Mouse (Mus musculus) embryonic facial prominence, embryonic 14.5 days (tissue): ENCODE measurements at regions not wholly inside any gene's neighbourhood (a gene's known extent, or its start where the extent isn't known, plus 50 kb on each side); places are given as distances from the start of the nearest gene placed in this dataset.
A peak's percentile ranks its signal among the peaks of the same experiment; 100 is the strongest.
"Not testable (repeated sequence)": the region's sequence is repeated elsewhere in the genome, so short reads cannot be mapped to it uniquely, and the experiment has no call there.

Source experiments
- ATAC-seq: fragments of 200-750 bp; cut with Nextera tagmentation; 2 replicates; pipeline ENCODE4 v1.8.0; 2017; ENCODE audit warnings: low read depth, moderate number of reproducible peaks, moderate TSS enrichment
- DNase-seq: peaks from one replicate; pipeline ENCODE4 v3.0.0-alpha.2; 2015; ENCODE audit warnings: low spot score
- H3K27ac ChIP-seq: fragments of 300-500 bp; sonication (generic); replicated peaks from 2 replicates; pipeline ENCODE4 v1.5.1; 2014; ENCODE audit warnings: low read depth, mild to moderate bottlenecking, low read length, moderate library complexity
- H3K27me3 ChIP-seq: fragments of 300-500 bp; sonication (generic); replicated peaks from 2 replicates; pipeline ENCODE4 v1.6.1; 2014; ENCODE audit warnings: low read length; ENCODE audit not compliant: control insufficient read depth, insufficient read depth
- H3K36me3 ChIP-seq: fragments of 300-500 bp; sonication (generic); 2 replicates; pipeline ENCODE4 v1.6.1; 2014; ENCODE audit warnings: low read length, mixed read lengths; ENCODE audit not compliant: control insufficient read depth, insufficient read depth
- H3K4me1 ChIP-seq: fragments of 300-500 bp; sonication (generic); 2 replicates; pipeline ENCODE4 v1.6.1; 2014; ENCODE audit warnings: antibody characterized with exemption, low read length; ENCODE audit not compliant: control insufficient read depth, insufficient read depth
- H3K4me2 ChIP-seq: fragments of 300-500 bp; sonication (generic); 2 replicates; pipeline ENCODE4 v1.6.1; 2014; ENCODE audit warnings: low read depth, mild to moderate bottlenecking, low read length, moderate library complexity, mixed read lengths
- H3K4me3 ChIP-seq: fragments of 300-500 bp; sonication (generic); 2 replicates; pipeline ENCODE4 v1.5.1; 2014; ENCODE audit warnings: low read depth, mild to moderate bottlenecking, low read length
- H3K9ac ChIP-seq: fragments of 300-500 bp; sonication (generic); 2 replicates; pipeline ENCODE4 v1.6.1; 2014; ENCODE audit warnings: low read depth, mild to moderate bottlenecking, low read length, moderate library complexity, mixed read lengths
- H3K9me3 ChIP-seq: fragments of 300-500 bp; sonication (generic); 2 replicates; pipeline ENCODE4 v1.6.1; 2016; ENCODE audit warnings: low read length; ENCODE audit not compliant: control insufficient read depth
- WGBS: fragments of 180-500 bp; shearing (Covaris S2); extraction: QIAGEN DNeasy Blood & Tissue Kit; methylation state at CpG from one replicate; pipeline ENCODE4 v1.1.7; 2014; 5-methylcytosine and 5-hydroxymethylcytosine counted together

DNA sequence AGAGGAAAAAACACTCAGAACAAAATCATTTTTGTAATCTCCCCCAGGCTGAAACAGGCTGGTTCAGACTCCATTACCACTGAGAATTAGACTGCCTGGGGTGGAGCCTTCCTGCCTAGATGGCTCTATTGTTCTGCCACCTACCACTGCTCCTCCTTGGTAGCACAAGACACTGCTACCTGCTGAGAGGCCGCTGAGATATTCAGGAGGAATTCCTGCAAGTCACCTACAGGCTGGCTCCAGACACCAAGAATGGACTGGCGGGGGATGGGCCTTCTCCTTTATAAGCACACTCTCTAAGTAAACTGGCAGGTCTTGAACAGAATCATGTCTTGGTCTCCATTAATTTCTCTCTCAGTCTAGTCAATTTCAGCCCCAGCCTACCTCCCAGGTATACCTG lies 3289.4 kb downstream of the Gm37988 start:
- ATAC-seq (no peak), DNase-seq (no peak)
- H3K36me3 ChIP-seq, result no peaks in the 10 kb centered on the region
- no peak overlapping the region for H3K27ac ChIP-seq
- 64% methylated on average over 2 of the region's 2 CpGs for WGBS
- no peak overlapping the region for H3K4me3 ChIP-seq
- 0 out of 2 replicates have a peak, but pooled peaks cover 3% of the 10 kb centered on the region for H3K9me3 ChIP-seq
- no peaks in the 10 kb centered on the region for H3K4me1 ChIP-seq
- H3K4me2 ChIP-seq, result no peak overlapping the region
- no peaks in the 10 kb centered on the region for H3K27me3 ChIP-seq
- no peak overlapping the region for H3K9ac ChIP-seq

DNA sequence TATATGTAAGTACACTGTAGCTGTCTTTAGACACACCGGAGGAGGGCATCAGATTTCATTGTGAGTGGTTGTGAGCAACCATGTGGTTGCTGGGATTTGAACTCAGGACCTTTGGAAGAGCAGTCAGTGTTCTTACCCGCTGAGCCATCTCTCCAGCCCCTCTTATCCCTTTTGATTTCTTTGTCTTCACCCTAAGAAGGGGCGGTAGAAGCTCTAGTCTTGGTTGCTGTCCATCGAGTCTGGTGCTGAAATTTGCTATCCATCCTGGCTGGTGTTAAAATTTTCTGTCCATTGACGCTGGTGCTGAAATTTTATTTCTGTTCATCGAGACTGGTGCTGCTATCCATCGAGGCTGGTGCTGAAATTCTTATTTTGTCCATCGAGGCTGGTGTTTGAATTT lies 3290.9 kb upstream of the A830018L16Rik start:
- H3K9me3 ChIP-seq, H3K4me3 ChIP-seq, H3K9ac ChIP-seq, H3K4me2 ChIP-seq, H3K27ac ChIP-seq, H3K36me3 ChIP-seq, H3K27me3 ChIP-seq, ATAC-seq, H3K4me1 ChIP-seq: not testable (repeated sequence)
- WGBS, result 42% methylated on average over 8 of the region's 8 CpGs
- DNase-seq, result peak; percentile 91

DNA sequence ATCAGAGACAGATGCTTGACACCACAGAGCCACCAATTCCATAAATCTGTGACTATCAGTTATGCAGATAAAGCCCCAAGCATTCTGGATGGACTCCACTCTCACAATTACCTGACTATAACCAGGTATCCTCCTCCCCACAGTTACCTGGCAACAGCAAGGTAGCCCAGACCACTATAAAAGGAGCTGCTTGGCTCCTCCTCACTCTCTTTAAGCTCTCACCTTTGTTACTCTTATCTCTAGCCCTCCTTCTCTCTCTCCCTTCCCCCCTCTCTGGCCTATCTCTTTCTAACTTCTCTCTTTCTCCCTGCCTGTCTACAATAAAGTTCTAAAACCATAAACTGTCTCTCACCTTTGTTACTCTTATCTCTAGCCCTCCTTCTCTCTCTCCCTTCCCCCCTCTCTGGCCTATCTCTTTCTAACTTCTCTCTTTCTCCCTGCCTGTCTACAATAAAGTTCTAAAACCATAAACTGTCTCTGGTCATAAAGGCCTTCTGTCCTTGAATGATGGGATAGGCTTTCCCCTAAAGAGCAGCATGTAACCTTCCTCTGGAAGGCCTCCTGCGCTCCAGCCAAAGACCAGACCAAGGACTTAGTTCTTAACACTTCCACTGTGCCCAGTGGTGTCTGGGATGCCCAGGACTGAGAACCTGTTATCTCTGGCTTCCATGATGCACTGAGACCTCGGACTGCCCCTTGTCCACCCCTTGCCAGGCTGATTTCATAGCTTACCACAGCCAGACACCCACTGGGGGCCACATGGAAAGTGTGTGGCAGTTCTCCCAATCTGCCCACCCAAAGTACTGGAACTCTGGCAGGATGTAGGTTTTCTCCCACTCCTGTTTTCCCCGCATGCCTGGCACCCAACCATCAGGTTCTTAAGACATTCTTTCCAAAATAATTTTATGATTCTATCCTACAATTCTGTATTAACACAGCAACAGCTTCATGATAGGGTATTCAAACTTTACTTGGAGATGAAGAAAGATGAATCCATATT lies 3279.2 kb upstream of the A830018L16Rik start:
- not testable (repeated sequence) for H3K9ac ChIP-seq, H3K4me3 ChIP-seq, H3K4me1 ChIP-seq, H3K36me3 ChIP-seq, H3K4me2 ChIP-seq, ATAC-seq, H3K27me3 ChIP-seq, H3K27ac ChIP-seq, DNase-seq, H3K9me3 ChIP-seq
- WGBS, result 72% methylated on average over 3 of the region's 3 CpGs

DNA sequence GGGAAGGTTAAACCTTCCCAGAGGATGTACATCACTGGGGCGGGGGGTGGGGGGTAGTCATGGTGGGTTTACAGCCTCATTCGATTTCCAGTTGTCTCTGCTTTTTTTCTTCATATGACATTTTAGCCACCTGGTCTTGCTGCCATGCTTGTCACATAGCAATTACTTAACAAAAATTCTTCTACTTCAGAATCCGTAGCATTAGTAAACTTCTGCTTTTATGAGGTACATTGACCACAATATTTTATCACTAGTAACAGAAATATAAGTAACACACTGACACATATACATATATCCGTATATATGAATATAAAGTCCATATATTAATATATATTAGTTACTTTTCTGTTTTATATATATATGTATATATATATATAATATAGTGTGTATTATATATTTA lies 3271.3 kb upstream of the A830018L16Rik start:
- 77% methylated on average over 4 of the region's 4 CpGs for WGBS
- Histone ChIP-seq H3K27me3 (no peaks in the 10 kb centered on the region), H3K27ac (no peak overlapping the region), H3K4me3 (no peak overlapping the region), H3K4me2 (no peak overlapping the region), H3K4me1 (no peaks in the 10 kb centered on the region), H3K9me3 (no peaks in the 10 kb centered on the region), H3K9ac (no peak overlapping the region), H3K36me3 (no peaks in the 10 kb centered on the region)
- ATAC-seq (no peak), DNase-seq (no peak)

DNA sequence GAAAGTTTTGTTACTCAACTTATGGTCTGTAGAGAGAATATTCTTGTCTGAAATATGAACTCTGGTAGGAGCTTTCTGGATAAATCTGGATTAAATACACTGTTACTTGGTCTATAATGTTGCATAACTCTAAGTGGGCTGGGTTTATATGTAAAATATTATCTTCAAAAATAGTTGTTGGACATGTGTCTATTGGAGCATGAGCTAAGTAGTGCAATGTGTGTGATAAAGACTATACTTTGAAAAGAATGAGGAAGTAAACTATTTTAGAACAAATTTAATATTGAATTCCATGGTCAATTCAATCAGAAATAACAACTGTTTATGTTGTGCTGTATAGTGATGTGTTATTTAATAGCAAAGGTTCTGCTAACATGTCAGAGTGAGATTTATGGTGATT lies 3240.7 kb upstream of the A830018L16Rik start:
- Histone ChIP-seq H3K27me3 (no peaks in the 10 kb centered on the region), H3K27ac (no peak overlapping the region), H3K9ac (no peak overlapping the region), H3K9me3 (no peaks in the 10 kb centered on the region), H3K4me3 (no peak overlapping the region), H3K36me3 (no peaks in the 10 kb centered on the region), H3K4me1 (no peaks in the 10 kb centered on the region), H3K4me2 (no peak overlapping the region)
- DNase-seq, result no peak
- ATAC-seq, result no peak
